Mouse (Mus musculus) E14TG2a.4 (cell line): ENCODE results near the gene Ick.
"Not testable (repeated sequence)": the region's sequence is repeated elsewhere in the genome, so short reads cannot be mapped to it uniquely, and the experiment has no call there.

Experiments
- H3K27me3 ChIP-seq: 2 replicates; pipeline ENCODE4 v1.6.1; 2014; ENCODE audit warnings: low read length, control low read depth; ENCODE audit not compliant: insufficient read depth
- H3K36me3 ChIP-seq: 2 replicates; pipeline ENCODE4 v1.6.1; 2014; ENCODE audit warnings: low read length, control low read depth; ENCODE audit not compliant: insufficient read depth
- H3K4me1 ChIP-seq: replicated peaks from 2 replicates; pipeline ENCODE4 v1.6.1; 2014; ENCODE audit warnings: low read depth, low read length, control low read depth
- H3K4me3 ChIP-seq: replicated peaks from 2 replicates; pipeline ENCODE4 v1.5.1; 2014; ENCODE audit warnings: mild to moderate bottlenecking, low read length
- H3K9me3 ChIP-seq: 2 replicates; pipeline ENCODE4 v1.6.1; 2014; ENCODE audit warnings: low read length, control low read depth
- CTCF ChIP-seq: conservative IDR thresholded peaks from 2 replicates; pipeline ENCODE4 v1.5.1; 2014; ENCODE audit warnings: low read length
- NANOG ChIP-seq: IDR thresholded peaks from 2 replicates; pipeline ENCODE4 v1.6.1; 2014; ENCODE audit warnings: borderline replicate concordance, low read length, mixed read lengths
- POU5F1 ChIP-seq: IDR thresholded peaks from 2 replicates; pipeline ENCODE4 v1.6.1; 2014; ENCODE audit warnings: low read length, borderline replicate concordance

The Ick gene

DNA sequence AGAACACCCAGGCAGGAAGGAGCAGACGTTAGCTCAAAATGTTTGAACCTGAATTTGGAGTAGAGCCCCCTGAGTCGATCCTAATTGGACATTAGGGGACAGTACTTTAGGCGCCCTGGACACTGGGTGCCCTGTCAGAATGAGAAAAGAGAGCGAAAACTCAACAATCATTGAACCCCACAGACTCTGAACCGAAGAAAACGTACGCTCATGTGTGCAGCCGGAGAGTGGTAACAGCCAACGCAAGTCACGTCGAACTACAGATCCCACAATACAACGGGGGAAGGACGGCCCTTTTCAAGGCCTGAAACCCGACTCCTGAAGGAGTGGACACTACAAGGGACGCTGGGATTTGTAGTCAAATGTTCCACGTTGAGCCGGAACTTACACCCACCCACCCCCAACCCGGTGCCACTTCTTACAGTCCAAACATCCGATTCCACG, at the start of gene Ick, which contains the start of gene Fbxo9:
TSS of gene Ick (plus strand) at position 397 of the 444 bp plus-strand sequence.
TSS of gene Fbxo9 (minus strand) at position 270 of the 444 bp plus-strand sequence.
- H3K4me3 ChIP-seq, result peak within 1 kb of the TSS; percentile 92
- H3K9me3 ChIP-seq, result no peaks in the 10 kb centered on the region
- H3K27me3 ChIP-seq, result peaks cover 21% of the 10 kb centered on the region
- peaks cover 13% of the 10 kb centered on the region for H3K36me3 ChIP-seq
- no peak for TF ChIP-seq CTCF
- TF ChIP-seq POU5F1, result no peak
- no peak for TF ChIP-seq NANOG
- peaks cover 49% of the 10 kb centered on the region for H3K4me1 ChIP-seq

DNA sequence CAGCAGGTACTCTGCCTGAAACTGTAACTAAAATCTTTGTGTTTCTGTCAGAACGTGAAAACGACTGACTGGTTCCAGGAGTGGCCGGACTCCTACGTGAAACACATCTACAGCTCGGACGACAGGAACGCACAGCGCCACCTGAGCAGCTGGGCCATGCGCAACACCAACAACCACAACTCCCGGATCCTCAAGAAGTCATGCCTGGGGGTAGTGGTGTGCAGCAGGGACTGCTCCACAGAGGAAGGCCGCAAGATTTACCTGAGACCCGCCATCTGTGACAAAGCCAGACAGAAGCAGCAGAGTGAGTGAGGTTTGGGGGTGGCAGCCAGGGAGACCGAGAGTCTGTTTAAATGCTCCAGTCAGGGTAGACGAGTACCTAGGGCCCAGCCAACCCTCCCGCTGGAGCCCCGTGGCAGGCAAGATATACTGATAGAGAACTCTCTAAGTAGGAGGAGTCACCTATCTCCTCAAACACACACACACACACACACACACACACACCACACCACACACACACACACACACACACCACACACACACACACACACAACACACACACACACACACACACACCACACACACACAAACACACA, 49.4 kb upstream of the Ick start:
- no peak for TF ChIP-seq NANOG
- TF ChIP-seq POU5F1, result no peak
- TF ChIP-seq CTCF, result no peak
- H3K36me3 ChIP-seq, result no peaks in the 10 kb centered on the region
- H3K4me1 ChIP-seq, result peaks cover 19% of the 10 kb centered on the region
- peak overlapping the region; percentile 39; the same call in 1 of the 2 replicates for H3K4me3 ChIP-seq
- no peaks in the 10 kb centered on the region for H3K9me3 ChIP-seq
- H3K27me3 ChIP-seq, result peaks cover 10% of the 10 kb centered on the region; the same call in 1 of the 2 replicates

- no peaks in the 10 kb centered on the region for H3K9me3 ChIP-seq
- no peak overlapping the region for H3K4me3 ChIP-seq
- peaks cover 14% of the 10 kb centered on the region; the same call in 1 of the 2 replicates for H3K27me3 ChIP-seq
- no peaks in the 10 kb centered on the region for H3K36me3 ChIP-seq
- H3K4me1 ChIP-seq, result peaks cover 16% of the 10 kb centered on the region
- TF ChIP-seq POU5F1 (no peak), CTCF (no peak), NANOG (no peak)
Observed at GRCm38 (mm10) chr9:78062392-78062791, 46.6 kb upstream of the Ick start.

DNA sequence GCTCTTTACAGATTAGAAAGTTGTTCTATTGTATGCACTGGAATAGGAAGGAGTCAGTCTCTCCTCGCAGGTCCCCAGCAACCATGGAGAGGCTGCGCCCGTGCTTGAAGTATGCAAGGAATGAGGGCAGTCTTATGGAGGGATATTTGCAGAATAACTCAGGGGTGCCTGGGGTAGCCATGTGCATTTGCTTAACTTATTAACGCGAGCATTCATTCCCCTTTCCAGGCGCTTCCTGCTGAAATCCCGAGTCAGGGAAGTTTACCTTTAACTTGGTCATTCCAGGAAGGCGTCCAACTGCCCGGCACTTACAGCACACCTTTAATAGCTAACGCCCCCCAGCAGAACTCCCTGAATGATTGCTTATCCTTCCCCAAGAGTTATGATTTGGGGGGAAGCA, 44.9 kb upstream of the Ick start:
- Histone ChIP-seq H3K27me3 (peaks cover 10% of the 10 kb centered on the region; the same call in 1 of the 2 replicates), H3K9me3 (no peaks in the 10 kb centered on the region), H3K4me3 (no peak overlapping the region), H3K36me3 (no peaks in the 10 kb centered on the region), H3K4me1 (peaks cover 4% of the 10 kb centered on the region; the same call in 1 of the 2 replicates)
- no peak for TF ChIP-seq NANOG

- no peaks in the 10 kb centered on the region for H3K4me1 ChIP-seq
- no peak for TF ChIP-seq POU5F1
- TF ChIP-seq CTCF, result no peak
- TF ChIP-seq NANOG, result no peak
- 0 out of 2 replicates have a peak, but pooled peaks cover 2% of the 10 kb centered on the region for H3K9me3 ChIP-seq
- no peak overlapping the region for H3K4me3 ChIP-seq
- H3K36me3 ChIP-seq, result no peaks in the 10 kb centered on the region
- no peaks in the 10 kb centered on the region for H3K27me3 ChIP-seq
Observed at GRCm38 (mm10) chr9:78070496-78070895, 38.5 kb upstream of the Ick start.

- Histone ChIP-seq H3K27me3 (no peaks in the 10 kb centered on the region), H3K4me3 (no peak overlapping the region), H3K36me3 (no peaks in the 10 kb centered on the region), H3K9me3 (0 out of 2 replicates have a peak, but pooled peaks cover 2% of the 10 kb centered on the region), H3K4me1 (no peaks in the 10 kb centered on the region)
- TF ChIP-seq CTCF (no peak), POU5F1 (no peak), NANOG (no peak)
Observed at GRCm38 (mm10) chr9:78071626-78072025, 37.4 kb upstream of the Ick start.

- not testable (repeated sequence) for H3K4me1 ChIP-seq, H3K27me3 ChIP-seq, H3K36me3 ChIP-seq, H3K4me3 ChIP-seq, H3K9me3 ChIP-seq
Observed at GRCm38 (mm10) chr9:78073291-78073690, 35.7 kb upstream of the Ick start.

- TF ChIP-seq POU5F1, result no peak
- TF ChIP-seq CTCF, result no peak
- no peak for TF ChIP-seq NANOG
- H3K27me3 ChIP-seq, result no peaks in the 10 kb centered on the region
- no peak overlapping the region for H3K4me3 ChIP-seq
- no peaks in the 10 kb centered on the region for H3K36me3 ChIP-seq
- H3K9me3 ChIP-seq, result 0 out of 2 replicates have a peak, but pooled peaks cover 2% of the 10 kb centered on the region
- H3K4me1 ChIP-seq, result no peaks in the 10 kb centered on the region
Observed at GRCm38 (mm10) chr9:78073713-78074340, 35.2 kb upstream of the Ick start.

- Histone ChIP-seq H3K9me3 (no peaks in the 10 kb centered on the region), H3K27me3 (no peaks in the 10 kb centered on the region), H3K4me3 (no peak overlapping the region), H3K4me1 (no peaks in the 10 kb centered on the region), H3K36me3 (no peaks in the 10 kb centered on the region)
- no peak for TF ChIP-seq POU5F1
- TF ChIP-seq NANOG, result no peak
- no peak for TF ChIP-seq CTCF
Observed at GRCm38 (mm10) chr9:78075256-78075655, 33.7 kb upstream of the Ick start.
